Mouse (Mus musculus): ENCODE results near the gene Hemk1.

DNA sequence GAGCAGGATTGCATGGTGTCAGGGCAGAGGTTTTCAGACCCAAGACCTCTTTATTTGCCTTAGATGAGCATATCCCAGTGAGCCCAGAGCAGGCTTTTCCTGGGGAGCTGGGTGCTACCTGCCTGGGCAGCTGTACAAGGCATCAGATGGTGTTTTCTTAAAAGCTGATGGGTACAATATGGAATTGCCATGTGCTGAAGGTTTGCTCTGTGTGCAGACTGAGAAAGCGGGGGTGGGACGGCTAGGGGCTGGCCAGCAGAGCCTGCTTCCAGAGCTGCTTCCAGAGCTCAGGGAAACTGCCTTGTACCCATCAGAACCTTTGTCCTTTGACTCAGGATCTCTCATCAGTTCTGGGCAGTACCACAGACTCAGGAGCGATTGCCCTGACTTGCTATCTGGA, 49.6 kb upstream of the Hemk1 start:
- TF ChIP-seq CTCF (IDR thresholded peaks at IDR 0.05; ENCODE audit: borderline replicate concordance, control insufficient read depth, extremely low read depth, insufficient read depth, low read length, poor library complexity): no peak
- no peak for TF ChIP-seq POLR2A (IDR thresholded peaks at IDR 0.05; ENCODE audit: control insufficient read depth, extremely low read depth, insufficient read depth, low read length, poor library complexity)

Data from thymus, adult 2 months (tissue).